Mouse (Mus musculus) MEL (cell line): Measurements from ENCODE around the gene Adgra1. TPM values are rescaled to one million over a fixed set of nuclear protein-coding genes. Genes with fewer than 3 reads are reported as not detected.

ENCODE experiments used
- DNase-seq: peaks from one replicate; pipeline ENCODE4 v3.0.0; 2011; ENCODE audit warnings: low read depth, low spot score
- H3K27ac ChIP-seq: 2 replicates; pipeline ENCODE4 v1.5.1; 2012; ENCODE audit warnings: low read depth, mild to moderate bottlenecking, control low read depth, low read length, moderate library complexity; ENCODE audit not compliant: control insufficient read depth
- H3K27me3 ChIP-seq, 2 experiments: fragments of 150-350 bp in 1 of 2; sonication (generic) in 1 of 2; 2 replicates each; pipeline ENCODE4 v1.6.1; 2012; ENCODE audit warnings: low read length in 2 of 2, mild to moderate bottlenecking in 2 of 2, improper control_type of control experiment in 1 of 2, moderate library complexity in 1 of 2; ENCODE audit not compliant: insufficient read depth in 2 of 2, control insufficient read depth in 1 of 2
- H3K36me3 ChIP-seq, 2 experiments: 2 replicates each; pipeline ENCODE4 v1.6.1; 2012 to 2014; ENCODE audit warnings: low read length in 2 of 2, improper control_type of control experiment in 1 of 2, inconsistent platforms in 1 of 2, mild to moderate bottlenecking in 1 of 2; ENCODE audit not compliant: insufficient read depth in 2 of 2, control insufficient read depth in 1 of 2
- H3K4me1 ChIP-seq, 2 experiments: fragments of 150-350 bp in 1 of 2; sonication (generic) in 1 of 2; 2 replicates each; pipeline ENCODE4 v1.6.1; 2012; ENCODE audit warnings: low read length in 2 of 2, improper control_type of control experiment in 1 of 2, mild to moderate bottlenecking in 1 of 2; ENCODE audit not compliant: insufficient read depth in 2 of 2, control insufficient read depth in 1 of 2
- H3K4me3 ChIP-seq, 2 experiments: fragments of 150-350 bp in 1 of 2; sonication (generic) in 1 of 2; 2 replicates each; pipeline ENCODE4 v1.5.1; 2012; ENCODE audit warnings: low read depth in 2 of 2, low read length in 2 of 2, mild to moderate bottlenecking in 2 of 2, moderate library complexity in 2 of 2, control low read depth in 1 of 2, improper control_type of control experiment in 1 of 2; ENCODE audit not compliant: control insufficient read depth in 1 of 2, insufficient read depth in 1 of 2
- H3K79me2 ChIP-seq: 2 replicates; pipeline ENCODE4 v1.6.1; 2012; ENCODE audit warnings: mild to moderate bottlenecking, low read length, moderate library complexity; ENCODE audit not compliant: control insufficient read depth, poor library complexity, insufficient read depth
- H3K9ac ChIP-seq: 2 replicates; pipeline ENCODE4 v1.6.1; 2012; ENCODE audit warnings: low read depth, mild to moderate bottlenecking, control low read depth, low read length, moderate library complexity; ENCODE audit not compliant: control insufficient read depth, poor library complexity, severe bottlenecking
- H3K9me3 ChIP-seq: fragments of 150-350 bp; sonication (generic); replicated peaks from 2 replicates; pipeline ENCODE4 v1.6.1; 2012; ENCODE audit warnings: mild to moderate bottlenecking, low read length, improper control_type of control experiment, moderate library complexity; ENCODE audit not compliant: insufficient read depth
- CHD1 ChIP-seq: IDR thresholded peaks from 2 replicates; pipeline ENCODE4 v1.6.1; 2012; ENCODE audit warnings: low read depth, mild to moderate bottlenecking, inconsistent platforms, low read length, improper control_type of control experiment
- CTCF ChIP-seq, 3 experiments: IDR thresholded peaks in 2 of 3; conservative IDR thresholded peaks in 1 of 3; 2 replicates each; pipeline ENCODE4 v1.5.1; 2011 to 2012; ENCODE audit warnings: low read length in 3 of 3, low read depth in 2 of 3, mild to moderate bottlenecking in 2 of 3, improper control_type of control experiment in 1 of 3, inconsistent platforms in 1 of 3, mixed read lengths in 1 of 3, moderate library complexity in 1 of 3; ENCODE audit not compliant: control insufficient read depth in 1 of 3, insufficient read depth in 1 of 3, poor library complexity in 1 of 3, severe bottlenecking in 1 of 3
- EP300 ChIP-seq, 2 experiments: IDR thresholded peaks; 2 replicates each; pipeline ENCODE4 v1.6.1; 2011; ENCODE audit warnings: improper control_type of control experiment in 2 of 2, low read length in 2 of 2, low read depth in 1 of 2, mild to moderate bottlenecking in 1 of 2
- GATA1 ChIP-seq: IDR thresholded peaks from 2 replicates; pipeline ENCODE4 v1.6.1; 2011; ENCODE audit warnings: low read depth, low read length, improper control_type of control experiment
- JUND ChIP-seq: IDR thresholded peaks from 2 replicates; pipeline ENCODE4 v1.6.1; 2011; ENCODE audit warnings: low read depth, mild to moderate bottlenecking, improper control_type of control experiment, low read length
- MAZ ChIP-seq: IDR thresholded peaks from 2 replicates; pipeline ENCODE4 v1.6.1; 2012; ENCODE audit warnings: low read depth, mild to moderate bottlenecking, inconsistent platforms, low read length, improper control_type of control experiment
- MYC ChIP-seq: IDR thresholded peaks from 2 replicates; pipeline ENCODE4 v1.6.1; 2011; ENCODE audit warnings: low read depth, mild to moderate bottlenecking, low read length, improper control_type of control experiment, moderate library complexity
- POLR2A ChIP-seq, 2 experiments: IDR thresholded peaks; 2 replicates each; pipeline ENCODE4 v1.6.1; 2011 to 2012; ENCODE audit warnings: low read length in 2 of 2, mild to moderate bottlenecking in 2 of 2, control low read depth in 1 of 2, improper control_type of control experiment in 1 of 2, low read depth in 1 of 2, moderate library complexity in 1 of 2; ENCODE audit not compliant: control insufficient read depth in 1 of 2, insufficient read depth in 1 of 2, poor library complexity in 1 of 2
- RAD21 ChIP-seq: IDR thresholded peaks from 2 replicates; pipeline ENCODE4 v1.6.1; 2011; ENCODE audit warnings: mild to moderate bottlenecking, low read depth, low read length, improper control_type of control experiment
- SIN3A ChIP-seq: IDR thresholded peaks from 2 replicates; pipeline ENCODE4 v1.6.1; 2012; ENCODE audit warnings: low read length, improper control_type of control experiment, inconsistent platforms
- SMC3 ChIP-seq: IDR thresholded peaks from 2 replicates; pipeline ENCODE4 v1.6.1; 2011; ENCODE audit warnings: low read depth, low read length, improper control_type of control experiment
- UBTF ChIP-seq: IDR thresholded peaks from 2 replicates; pipeline ENCODE4 v1.6.1; 2012; ENCODE audit warnings: low read depth, mild to moderate bottlenecking, inconsistent platforms, low read length, improper control_type of control experiment, moderate library complexity, borderline replicate concordance; ENCODE audit not compliant: insufficient read depth
- USF2 ChIP-seq, 2 experiments: IDR thresholded peaks; 2 replicates each; pipeline ENCODE4 v1.6.1; 2011 to 2012; ENCODE audit warnings: improper control_type of control experiment in 2 of 2, low read length in 2 of 2, borderline replicate concordance in 1 of 2, inconsistent platforms in 1 of 2, low read depth in 1 of 2, mild to moderate bottlenecking in 1 of 2; ENCODE audit not compliant: insufficient read depth in 1 of 2
- ZC3H11A ChIP-seq: IDR thresholded peaks from 2 replicates; pipeline ENCODE4 v1.6.1; 2012; ENCODE audit warnings: low read depth, mild to moderate bottlenecking, inconsistent platforms, low read length, improper control_type of control experiment
- polyA plus RNA-seq, 2 experiments: library from polyadenylated mRNA; stranded (reverse) in 1 of 2; unstranded in 1 of 2; fragments of >175 nt in 1 of 2; fragments of >200 nt in 1 of 2; gene quantifications; 2 replicates each; pipeline versions ENCODE4 v1.2.1 to v1.2.4; 2012; ENCODE audit warnings: low replicate concordance in 2 of 2, low read depth in 1 of 2; ENCODE audit not compliant: insufficient read length in 2 of 2, insufficient read depth in 1 of 2, missing spikeins in 1 of 2
- total RNA-seq: library from RNA; depleted of rRNA; stranded (reverse); fragments of 300-350 nt; gene quantifications from 2 replicates; pipeline ENCODE4 v1.2.3, GENCODE M21; 2012

Gene Adgra1
- total and polyA plus RNA-seq, 3 experiments, result not detected

DNA sequence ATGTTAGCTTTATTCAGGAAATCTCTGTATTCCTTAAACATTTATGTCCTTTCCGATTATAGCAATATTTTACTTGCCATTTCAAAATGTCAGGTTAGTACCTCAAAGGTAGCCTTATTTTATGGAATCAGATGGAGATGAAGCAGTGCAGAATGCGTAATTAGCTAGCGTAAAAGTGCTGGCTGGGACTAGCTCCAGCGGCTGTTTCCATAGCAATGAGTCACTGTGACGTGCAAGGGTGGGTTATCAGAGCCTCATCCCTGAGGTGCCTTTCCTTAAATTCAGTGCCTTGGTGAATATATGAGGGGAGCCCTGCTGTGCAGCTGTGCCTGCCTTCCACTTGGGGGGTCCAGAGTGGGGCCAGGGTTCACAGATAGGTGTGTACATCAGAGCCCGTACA, 17.1 kb downstream of the Adgra1 start:
- Histone ChIP-seq H3K27ac (no peak overlapping the region), H3K9me3 (no peaks in the 10 kb centered on the region), H3K79me2 (no peaks in the 10 kb centered on the region), H3K36me3 (no peaks in the 10 kb centered on the region), H3K9ac (no peak overlapping the region), H3K4me3 (no peak overlapping the region), H3K4me1 (no peaks in the 10 kb centered on the region), H3K27me3 (no peaks in the 10 kb centered on the region)
- no peak for DNase-seq
- TF ChIP-seq SIN3A (no peak), SMC3 (no peak), GATA1 (no peak), UBTF (no peak)

DNA sequence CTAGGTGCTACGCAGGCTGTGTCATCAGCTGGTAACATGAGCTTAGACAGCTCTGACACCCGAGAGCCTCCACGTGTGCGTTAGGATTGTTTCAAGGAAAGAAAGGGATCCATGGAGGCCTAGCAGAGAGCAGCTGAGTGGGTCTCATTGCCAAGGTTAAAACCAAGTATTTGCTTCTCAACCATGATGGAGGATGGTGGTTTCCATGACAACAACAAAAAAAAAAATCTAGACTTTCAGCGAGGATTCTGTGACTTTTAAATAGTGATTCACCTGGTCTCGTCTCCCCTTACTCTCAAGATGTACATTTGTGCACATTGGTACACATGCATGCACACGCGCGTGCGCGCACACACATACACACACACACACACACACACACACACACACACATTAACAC, 21.3 kb downstream of the Adgra1 start:
- H3K4me3 ChIP-seq, result no peak overlapping the region

DNA sequence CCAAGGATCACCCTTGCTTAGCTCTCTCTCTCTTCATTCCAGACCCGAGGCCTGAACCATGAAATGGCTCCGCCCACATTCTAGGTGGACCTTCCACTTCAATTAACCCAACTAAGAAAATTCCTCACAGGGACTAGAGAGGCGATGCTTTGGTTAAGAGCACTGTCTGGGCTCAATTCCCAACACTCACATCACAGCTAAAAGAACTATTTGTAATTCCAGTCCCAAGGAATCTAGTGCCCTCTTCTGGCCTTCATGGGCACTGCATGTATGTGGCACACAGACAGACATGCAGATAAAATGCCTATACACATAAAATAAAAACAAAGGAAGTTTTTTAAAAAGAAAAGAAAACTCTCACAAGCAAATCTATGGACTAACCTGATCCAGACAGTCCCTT, 27.4 kb downstream of the Adgra1 start:
- DNase-seq, result peak; percentile 47
- Histone ChIP-seq H3K27me3 (no peaks in the 10 kb centered on the region), H3K36me3 (no peaks in the 10 kb centered on the region), H3K27ac (no peak overlapping the region), H3K9ac (no peak overlapping the region), H3K9me3 (no peaks in the 10 kb centered on the region), H3K4me3 (no peak overlapping the region), H3K79me2 (no peaks in the 10 kb centered on the region), H3K4me1 (no peaks in the 10 kb centered on the region)
- TF ChIP-seq POLR2A (IDR thresholded peaks at IDR 0.05; ENCODE audit: control insufficient read depth in 1 of 2, insufficient read depth in 1 of 2, low read depth in 1 of 2, low read length in 2 of 2, poor library complexity in 1 of 2) (no peak), EP300 (IDR thresholded peaks at IDR 0.05; ENCODE audit: low read depth in 1 of 2, low read length in 2 of 2) (no peak), CTCF (IDR thresholded peaks at IDR 0.05 in 2 of 3, conservative IDR thresholded peaks at IDR 0.05 in 1 of 3; ENCODE audit: control insufficient read depth in 1 of 3, insufficient read depth in 1 of 3, low read depth in 2 of 3, low read length in 3 of 3, poor library complexity in 1 of 3, severe bottlenecking in 1 of 3) (peak; percentile 54 to 82 (median 70)), RAD21 (peak; percentile 66), SMC3 (peak; percentile 64), ZC3H11A (peak; percentile 36; the same call in 1 of the 2 replicates), MAZ (no peak), MYC (no peak)

More for the DNA sequence above, 21.3 kb downstream of the Adgra1 start:
- no peaks in the 10 kb centered on the region for H3K27me3 ChIP-seq
- no peaks in the 10 kb centered on the region for H3K4me1 ChIP-seq
- DNase-seq, result no peak
- H3K9ac ChIP-seq, result no peak overlapping the region
- H3K27ac ChIP-seq, result no peak overlapping the region
- no peaks in the 10 kb centered on the region for H3K36me3 ChIP-seq
- H3K9me3 ChIP-seq, result no peaks in the 10 kb centered on the region
- TF ChIP-seq USF2 (IDR thresholded peaks at IDR 0.05; ENCODE audit: borderline replicate concordance in 1 of 2, insufficient read depth in 1 of 2, low read depth in 1 of 2, low read length in 2 of 2), result no peak
- no peak for TF ChIP-seq JUND
- no peak for TF ChIP-seq ZC3H11A
- TF ChIP-seq GATA1, result no peak
- TF ChIP-seq POLR2A (IDR thresholded peaks at IDR 0.05; ENCODE audit: control insufficient read depth in 1 of 2, insufficient read depth in 1 of 2, low read depth in 1 of 2, low read length in 2 of 2, poor library complexity in 1 of 2), result no peak
- TF ChIP-seq CHD1, result no peak
- no peaks in the 10 kb centered on the region for H3K79me2 ChIP-seq
